Mouse (Mus musculus) forebrain, embryonic 13.5 days (tissue): ENCODE results near the gene Mcm10. TPM values are rescaled to one million over a fixed set of nuclear protein-coding genes. Genes with fewer than 3 reads are reported as not detected.

Source experiments
- ATAC-seq: fragments of 200-750 bp; cut with Nextera tagmentation; 2 replicates; pipeline ENCODE4 v1.8.0; 2017
- H3K27ac ChIP-seq: fragments of 300-500 bp; sonication (generic); 2 replicates; pipeline ENCODE4 v1.5.1; 2015; ENCODE audit warnings: inconsistent platforms, mild to moderate bottlenecking, moderate library complexity
- H3K27me3 ChIP-seq: fragments of 300-500 bp; sonication (generic); 2 replicates; pipeline ENCODE4 v1.6.1; 2015; ENCODE audit warnings: mild to moderate bottlenecking, inconsistent platforms
- H3K36me3 ChIP-seq: fragments of 300-500 bp; sonication (generic); 2 replicates; pipeline ENCODE4 v1.6.1; 2015; ENCODE audit warnings: mild to moderate bottlenecking, inconsistent platforms; ENCODE audit not compliant: poor library complexity, severe bottlenecking
- H3K4me1 ChIP-seq: fragments of 300-500 bp; sonication (generic); 2 replicates; pipeline ENCODE4 v1.6.1; 2015; ENCODE audit warnings: inconsistent platforms
- H3K4me2 ChIP-seq: fragments of 300-500 bp; sonication (generic); 2 replicates; pipeline ENCODE4 v1.6.1; 2015; ENCODE audit warnings: inconsistent platforms, mild to moderate bottlenecking, moderate library complexity
- H3K4me3 ChIP-seq: fragments of 300-500 bp; sonication (generic); 2 replicates; pipeline ENCODE4 v1.5.1; 2015; ENCODE audit warnings: mild to moderate bottlenecking, inconsistent platforms
- H3K9ac ChIP-seq: fragments of 300-500 bp; sonication (generic); 2 replicates; pipeline ENCODE4 v1.6.1; 2015; ENCODE audit warnings: mild to moderate bottlenecking, inconsistent platforms
- H3K9me3 ChIP-seq: fragments of 300-500 bp; sonication (generic); replicated peaks from 2 replicates; pipeline ENCODE4 v1.6.1; 2016; ENCODE audit warnings: inconsistent platforms
- WGBS: fragments of 180-500 bp; shearing (Covaris S2); methylation state at CpG from one replicate; pipeline ENCODE4 v1.1.7; 2015; 5-methylcytosine and 5-hydroxymethylcytosine counted together
- polyA plus RNA-seq: library from polyadenylated mRNA; unstranded; fragments of >200 nt; fragmentation: Nextera tagmentation; extraction: Ambion mirVana; gene quantifications from 2 replicates; pipeline ENCODE4 v1.2.1, GENCODE M21; 2015

The Mcm10 gene
- polyA plus RNA-seq, 1 experiment from 2014 or later, result 25.0 TPM

- no peak overlapping the region for H3K27ac ChIP-seq
These were observed 13.7 kb downstream of the Mcm10 start for GRCm38 (mm10) chr2:4998905-4999304.

GRCm38 (mm10) chr2:4996421-4996824 lies 16.2 kb downstream of the Mcm10 start:
- no peak overlapping the region for H3K4me2 ChIP-seq
- H3K4me3 ChIP-seq, result no peak overlapping the region
- H3K27me3 ChIP-seq, result no peaks in the 10 kb centered on the region
- no peaks in the 10 kb centered on the region for H3K9me3 ChIP-seq
- H3K36me3 ChIP-seq, result peaks cover 73% of the 10 kb centered on the region
- ATAC-seq, result no peak
- 93% methylated on average over 6 of the region's 6 CpGs for WGBS
- no peak overlapping the region for H3K27ac ChIP-seq
- no peak overlapping the region for H3K9ac ChIP-seq
- H3K4me1 ChIP-seq, result no peaks in the 10 kb centered on the region

More at GRCm38 (mm10) chr2:4998905-4999304, 13.7 kb downstream of the Mcm10 start:
- Histone ChIP-seq H3K36me3 (peaks cover 79% of the 10 kb centered on the region), H3K4me2 (no peak overlapping the region), H3K9ac (no peak overlapping the region), H3K9me3 (no peaks in the 10 kb centered on the region), H3K27me3 (no peaks in the 10 kb centered on the region), H3K4me1 (no peaks in the 10 kb centered on the region), H3K4me3 (no peak overlapping the region)
- 85% methylated on average over 3 of the region's 3 CpGs for WGBS
- no peak for ATAC-seq

GRCm38 (mm10) chr2:4995646-4996045 lies 16.9 kb downstream of the Mcm10 start:
- no peaks in the 10 kb centered on the region for H3K27me3 ChIP-seq
- WGBS, result 93% methylated on average over 11 of the region's 11 CpGs
- H3K4me2 ChIP-seq, result no peak overlapping the region
- no peaks in the 10 kb centered on the region for H3K9me3 ChIP-seq
- ATAC-seq, result no peak
- no peaks in the 10 kb centered on the region for H3K4me1 ChIP-seq
- H3K27ac ChIP-seq, result no peak overlapping the region
- H3K9ac ChIP-seq, result no peak overlapping the region
- peaks cover 75% of the 10 kb centered on the region for H3K36me3 ChIP-seq
- H3K4me3 ChIP-seq, result no peak overlapping the region

GRCm38 (mm10) chr2:4994436-4994835 lies 18.2 kb downstream of the Mcm10 start:
- peaks cover 71% of the 10 kb centered on the region for H3K36me3 ChIP-seq
- 92% methylated on average over 4 of the region's 4 CpGs for WGBS

GRCm38 (mm10) chr2:4993584-4993983 lies 19.0 kb downstream of the Mcm10 start:
- Histone ChIP-seq H3K27me3 (no peaks in the 10 kb centered on the region), H3K36me3 (peaks cover 66% of the 10 kb centered on the region), H3K9ac (no peak overlapping the region), H3K4me2 (no peak overlapping the region), H3K4me1 (no peaks in the 10 kb centered on the region), H3K4me3 (no peak overlapping the region), H3K9me3 (no peaks in the 10 kb centered on the region), H3K27ac (no peak overlapping the region)
- ATAC-seq, result no peak
- 92% methylated on average over 11 of the region's 11 CpGs for WGBS

More at GRCm38 (mm10) chr2:4994436-4994835, 18.2 kb downstream of the Mcm10 start:
- Histone ChIP-seq H3K27me3 (no peaks in the 10 kb centered on the region), H3K4me3 (no peak overlapping the region), H3K4me2 (no peak overlapping the region), H3K27ac (no peak overlapping the region), H3K9me3 (no peaks in the 10 kb centered on the region), H3K4me1 (no peaks in the 10 kb centered on the region), H3K9ac (no peak overlapping the region)
- no peak for ATAC-seq

GRCm38 (mm10) chr2:4988826-4989424 lies 23.7 kb downstream of the Mcm10 start:
- Histone ChIP-seq H3K9me3 (no peaks in the 10 kb centered on the region), H3K4me2 (no peak overlapping the region), H3K27me3 (no peaks in the 10 kb centered on the region), H3K27ac (no peak overlapping the region), H3K36me3 (peaks cover 31% of the 10 kb centered on the region), H3K4me3 (no peak overlapping the region), H3K9ac (no peak overlapping the region), H3K4me1 (no peaks in the 10 kb centered on the region)
- ATAC-seq, result no peak
- WGBS, result 75% methylated on average over 11 of the region's 11 CpGs

GRCm38 (mm10) chr2:4987388-4988180 lies 25.0 kb downstream of the Mcm10 start:
- Histone ChIP-seq H3K36me3 (peaks cover 22% of the 10 kb centered on the region), H3K9me3 (no peaks in the 10 kb centered on the region), H3K4me2 (no peak overlapping the region), H3K4me3 (no peak overlapping the region), H3K27ac (no peak overlapping the region), H3K27me3 (no peaks in the 10 kb centered on the region), H3K4me1 (no peaks in the 10 kb centered on the region), H3K9ac (no peak overlapping the region)
- no peak for ATAC-seq
- 81% methylated on average over 8 of the region's 8 CpGs for WGBS

GRCm38 (mm10) chr2:4986798-4987197 lies 25.8 kb downstream of the Mcm10 start:
- H3K4me2 ChIP-seq, result no peak overlapping the region
- no peak overlapping the region for H3K9ac ChIP-seq
- H3K36me3 ChIP-seq, result peaks cover 18% of the 10 kb centered on the region
- 95% methylated on average over 4 of the region's 4 CpGs for WGBS
- H3K9me3 ChIP-seq, result no peaks in the 10 kb centered on the region
- H3K4me1 ChIP-seq, result no peaks in the 10 kb centered on the region
- no peak overlapping the region for H3K4me3 ChIP-seq
- no peaks in the 10 kb centered on the region for H3K27me3 ChIP-seq
- H3K27ac ChIP-seq, result no peak overlapping the region
- ATAC-seq, result no peak

GRCm38 (mm10) chr2:4985000-4985399 lies 27.6 kb downstream of the Mcm10 start:
- H3K27ac ChIP-seq, result no peak overlapping the region
- WGBS, result 72% methylated on average over 6 of the region's 6 CpGs
- H3K36me3 ChIP-seq, result peaks cover 3% of the 10 kb centered on the region; the same call in 1 of the 2 replicates
- ATAC-seq, result no peak
- no peak overlapping the region for H3K4me3 ChIP-seq
- H3K4me1 ChIP-seq, result no peaks in the 10 kb centered on the region
- no peak overlapping the region for H3K9ac ChIP-seq
- H3K27me3 ChIP-seq, result no peaks in the 10 kb centered on the region
- no peaks in the 10 kb centered on the region for H3K9me3 ChIP-seq
- no peak overlapping the region for H3K4me2 ChIP-seq

- no peak overlapping the region for H3K27ac ChIP-seq
- H3K4me3 ChIP-seq, result no peak overlapping the region
- H3K36me3 ChIP-seq, result no peaks in the 10 kb centered on the region
- 0 out of 2 replicates have a peak, but pooled peaks cover under 1% of the 10 kb centered on the region for H3K4me1 ChIP-seq
- no peak for ATAC-seq
- WGBS, result 16% methylated on average over 5 of the region's 5 CpGs
- H3K9me3 ChIP-seq, result no peaks in the 10 kb centered on the region
- H3K4me2 ChIP-seq, result no peak overlapping the region
- H3K9ac ChIP-seq, result no peak overlapping the region
- H3K27me3 ChIP-seq, result no peaks in the 10 kb centered on the region
These were observed 28.6 kb downstream of the Mcm10 start for GRCm38 (mm10) chr2:4983987-4984386.

- Histone ChIP-seq H3K4me1 (peaks cover 15% of the 10 kb centered on the region), H3K27ac (peak overlapping the region; percentile 45), H3K9ac (no peak overlapping the region), H3K27me3 (no peaks in the 10 kb centered on the region), H3K4me2 (no peak overlapping the region), H3K4me3 (no peak overlapping the region), H3K9me3 (no peaks in the 10 kb centered on the region), H3K36me3 (no peaks in the 10 kb centered on the region)
- WGBS, result 14% methylated on average over 8 of the region's 8 CpGs
- peak; percentile 66; the same call in 1 of the 2 replicates for ATAC-seq
These were observed 34.5 kb downstream of the Mcm10 start for GRCm38 (mm10) chr2:4978091-4978490.

- Histone ChIP-seq H3K27ac (no peak within 1 kb of the TSS), H3K9ac (no peak within 1 kb of the TSS), H3K36me3 (no peaks in the 10 kb centered on the region), H3K4me2 (no peak within 1 kb of the TSS), H3K9me3 (no peaks in the 10 kb centered on the region), H3K4me3 (no peak within 1 kb of the TSS), H3K4me1 (peaks cover 15% of the 10 kb centered on the region), H3K27me3 (no peaks in the 10 kb centered on the region)
- no peak for ATAC-seq
- WGBS, result 64% methylated on average over 5 of the region's 5 CpGs
These were observed 36.8 kb downstream of the Mcm10 start, which contains the start of gene Ucma for GRCm38 (mm10) chr2:4975807-4976206. Ucma (plus strand) TSS chr2:4976122.
